Mouse (Mus musculus): ENCODE measurements around the gene Gad2. TPM values are rescaled to one million over a fixed set of nuclear protein-coding genes. Genes with fewer than 3 reads are reported as not detected.
"Not testable (repeated sequence)": the region's sequence is repeated elsewhere in the genome, so short reads cannot be mapped to it uniquely, and the experiment has no call there.

The Gad2 gene
- 1.3 and 13.6 TPM in 2 replicates for polyA plus RNA-seq (2016; fragmentation: Nextera tagmentation; extraction: Ambion mirVana)

GRCm38 (mm10) chr2:22621828-22622731 is at the start of gene Gad2:
TSS of gene Gad2 (plus strand) at chr2:22622205.
- no peaks in the 10 kb centered on the region for H3K9me3 ChIP-seq
- WGBS, result under 1% methylated on average over 55 of the region's 55 CpGs
- H3K27ac ChIP-seq, result peak within 1 kb of the TSS; percentile 47
- DNase-seq (ENCODE audit: low spot score), result peak; percentile 66
- H3K27me3 ChIP-seq (ENCODE audit: insufficient read depth, poor library complexity, severe bottlenecking), result peaks cover 100% of the 10 kb centered on the region
- H3K4me3 ChIP-seq, result peak within 1 kb of the TSS; percentile 54
- H3K4me1 ChIP-seq (replicated peaks), result peaks cover 42% of the 10 kb centered on the region
- no peaks in the 10 kb centered on the region for H3K36me3 ChIP-seq

- 87% methylated on average over 14 of the region's 14 CpGs for WGBS
- H3K4me1 ChIP-seq (replicated peaks); H3K4me3 ChIP-seq; H3K9me3 ChIP-seq; H3K36me3 ChIP-seq; H3K27me3 ChIP-seq (ENCODE audit: insufficient read depth, poor library complexity, severe bottlenecking); H3K27ac ChIP-seq; DNase-seq (ENCODE audit: low spot score): not testable (repeated sequence)
Observed at GRCm38 (mm10) chr2:22587469-22588169, 34.4 kb upstream of the Gad2 start.

- not testable (repeated sequence) for H3K27ac ChIP-seq; H3K4me1 ChIP-seq (replicated peaks); H3K36me3 ChIP-seq; H3K27me3 ChIP-seq (ENCODE audit: insufficient read depth, poor library complexity, severe bottlenecking); H3K9me3 ChIP-seq; H3K4me3 ChIP-seq; DNase-seq (ENCODE audit: low spot score)
- WGBS, result 91% methylated on average over 5 of the region's 5 CpGs
Observed at GRCm38 (mm10) chr2:22588170-22588541, 33.8 kb upstream of the Gad2 start.

- not testable (repeated sequence) for H3K27me3 ChIP-seq (ENCODE audit: insufficient read depth, poor library complexity, severe bottlenecking); H3K36me3 ChIP-seq; DNase-seq (ENCODE audit: low spot score); H3K4me1 ChIP-seq (replicated peaks); H3K27ac ChIP-seq; H3K9me3 ChIP-seq; H3K4me3 ChIP-seq
- WGBS, result 74% methylated on average over 12 of the region's 12 CpGs
Observed at GRCm38 (mm10) chr2:22588673-22589381, 33.2 kb upstream of the Gad2 start.

GRCm38 (mm10) chr2:22589382-22590205 is 32.4 kb upstream of the Gad2 start:
- not testable (repeated sequence) for H3K27ac ChIP-seq; H3K4me1 ChIP-seq (replicated peaks); H3K4me3 ChIP-seq; H3K36me3 ChIP-seq; H3K27me3 ChIP-seq (ENCODE audit: insufficient read depth, poor library complexity, severe bottlenecking); DNase-seq (ENCODE audit: low spot score); H3K9me3 ChIP-seq
- 94% methylated on average over 16 of the region's 17 CpGs for WGBS

- H3K9me3 ChIP-seq, result no peaks in the 10 kb centered on the region
- no peaks in the 10 kb centered on the region for H3K27me3 ChIP-seq (ENCODE audit: insufficient read depth, poor library complexity, severe bottlenecking)
- no peak overlapping the region for H3K27ac ChIP-seq
- H3K36me3 ChIP-seq, result no peaks in the 10 kb centered on the region
- no peaks in the 10 kb centered on the region for H3K4me1 ChIP-seq (replicated peaks)
- no peak overlapping the region for H3K4me3 ChIP-seq
- no peak for DNase-seq (ENCODE audit: low spot score)
Observed at GRCm38 (mm10) chr2:22590206-22590490, 31.9 kb upstream of the Gad2 start.

GRCm38 (mm10) chr2:22617951-22618350 is 4.1 kb upstream of the Gad2 start:
- DNase-seq (ENCODE audit: low spot score), result peak; percentile 7
- WGBS, result 3% methylated on average over 9 of the region's 9 CpGs
- no peaks in the 10 kb centered on the region for H3K36me3 ChIP-seq

GRCm38 (mm10) chr2:22619416-22619815 is 2.6 kb upstream of the Gad2 start:
- Histone ChIP-seq H3K9me3 (peaks cover 8% of the 10 kb centered on the region; the same call in 1 of the 2 replicates), H3K4me3 (no peak overlapping the region), H3K36me3 (no peaks in the 10 kb centered on the region), H3K27ac (no peak overlapping the region), H3K4me1 (replicated peaks) (peaks cover 42% of the 10 kb centered on the region), H3K27me3 (ENCODE audit: insufficient read depth, poor library complexity, severe bottlenecking) (peaks cover 81% of the 10 kb centered on the region)
- whole genome bisulfite sequencing, result 2% methylated on average over 12 of the region's 12 CpGs
- DNase-seq (ENCODE audit: low spot score), result peak; percentile 11

More at GRCm38 (mm10) chr2:22617951-22618350, 4.1 kb upstream of the Gad2 start:
- Histone ChIP-seq H3K27me3 (ENCODE audit: insufficient read depth, poor library complexity, severe bottlenecking) (peaks cover 66% of the 10 kb centered on the region), H3K4me1 (replicated peaks) (peaks cover 30% of the 10 kb centered on the region), H3K27ac (no peak overlapping the region), H3K9me3 (peaks cover 8% of the 10 kb centered on the region; the same call in 1 of the 2 replicates), H3K4me3 (no peak overlapping the region)

- no peak overlapping the region for H3K27ac ChIP-seq
- peaks cover 42% of the 10 kb centered on the region for H3K4me1 ChIP-seq (replicated peaks)
Observed at GRCm38 (mm10) chr2:22620030-22620429, 2.0 kb upstream of the Gad2 start.

GRCm38 (mm10) chr2:22620534-22620933 is 1.5 kb upstream of the Gad2 start:
- Histone ChIP-seq H3K9me3 (peaks cover under 1% of the 10 kb centered on the region; the same call in 1 of the 2 replicates), H3K4me3 (no peak overlapping the region), H3K27me3 (ENCODE audit: insufficient read depth, poor library complexity, severe bottlenecking) (peaks cover 92% of the 10 kb centered on the region), H3K27ac (no peak overlapping the region), H3K4me1 (replicated peaks) (peaks cover 42% of the 10 kb centered on the region), H3K36me3 (no peaks in the 10 kb centered on the region)
- no peak for DNase-seq (ENCODE audit: low spot score)
- WGBS, result under 1% methylated on average over 7 of the region's 7 CpGs

More at GRCm38 (mm10) chr2:22620030-22620429, 2.0 kb upstream of the Gad2 start:
- DNase-seq (ENCODE audit: low spot score), result peak; percentile 23
- Histone ChIP-seq H3K4me3 (no peak overlapping the region), H3K36me3 (no peaks in the 10 kb centered on the region), H3K27me3 (ENCODE audit: insufficient read depth, poor library complexity, severe bottlenecking) (peaks cover 87% of the 10 kb centered on the region), H3K9me3 (peaks cover 6% of the 10 kb centered on the region; the same call in 1 of the 2 replicates)
- under 1% methylated on average over 6 of the region's 6 CpGs for WGBS

- peak; percentile 27 for DNase-seq (ENCODE audit: low spot score)
- Histone ChIP-seq H3K27ac (no peak overlapping the region), H3K4me3 (peak overlapping the region; percentile 54), H3K9me3 (no peaks in the 10 kb centered on the region), H3K4me1 (replicated peaks) (peaks cover 42% of the 10 kb centered on the region), H3K36me3 (no peaks in the 10 kb centered on the region), H3K27me3 (ENCODE audit: insufficient read depth, poor library complexity, severe bottlenecking) (peaks cover 99% of the 10 kb centered on the region)
- 2% methylated on average over 20 of the region's 20 CpGs for WGBS
Observed at GRCm38 (mm10) chr2:22620978-22621827, 802 bp upstream of the Gad2 start.

All from hindbrain, embryonic 10.5 days (tissue).